Mouse (Mus musculus): ENCODE measurements around the gene Flywch2.
A peak's percentile ranks its signal among the peaks of the same experiment; 100 is the strongest.

Flywch2 gene

DNA sequence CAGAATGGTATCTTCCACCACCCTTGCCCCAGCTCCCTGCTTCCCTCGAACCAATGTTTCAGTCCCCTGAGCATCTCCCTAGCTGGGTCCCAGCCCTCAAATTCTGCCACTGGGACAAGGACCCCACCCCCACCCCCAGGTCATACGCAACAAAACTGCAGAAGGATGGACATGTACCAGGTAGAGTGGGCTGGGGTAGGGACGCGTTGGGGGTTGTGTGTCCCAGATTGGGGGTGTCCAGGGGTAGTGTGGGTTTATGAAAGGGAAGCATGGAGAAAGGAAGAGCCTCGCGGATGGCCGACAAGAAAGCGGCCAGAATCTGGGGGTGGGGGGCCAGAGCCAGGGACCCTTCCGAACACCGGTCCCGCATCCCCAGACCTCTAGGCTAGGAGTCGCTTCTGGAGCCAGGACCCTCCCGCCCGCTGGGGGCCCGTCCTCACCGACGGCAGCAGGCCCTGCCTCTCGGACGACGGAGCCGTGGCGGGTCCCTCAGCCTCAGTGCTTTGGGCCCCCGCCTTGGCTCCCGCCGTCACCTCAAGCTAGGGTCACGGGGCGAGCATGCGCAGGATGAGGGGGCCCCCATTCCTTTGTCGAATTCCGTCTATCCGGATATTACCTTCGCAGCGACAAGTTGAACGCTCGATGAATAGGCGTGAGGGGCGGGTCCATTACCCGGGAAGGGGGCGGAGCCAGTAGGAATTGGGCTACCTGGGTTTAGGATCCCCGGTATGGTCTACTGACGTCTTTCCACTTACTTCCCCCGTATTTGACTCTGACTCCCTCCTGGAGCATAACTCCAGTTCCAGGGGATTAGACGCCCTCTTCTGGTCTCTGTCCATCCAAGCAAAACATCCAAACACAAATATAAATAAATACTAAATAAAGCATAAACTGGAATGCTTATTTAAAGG is at the start of gene Flywch2:
TSS of gene Flywch2 (minus strand) at position 521 of the 911 bp plus-strand sequence.
- peak; percentile 81 for DNase-seq (ENCODE audit: inconsistent ontology term)

DNA sequence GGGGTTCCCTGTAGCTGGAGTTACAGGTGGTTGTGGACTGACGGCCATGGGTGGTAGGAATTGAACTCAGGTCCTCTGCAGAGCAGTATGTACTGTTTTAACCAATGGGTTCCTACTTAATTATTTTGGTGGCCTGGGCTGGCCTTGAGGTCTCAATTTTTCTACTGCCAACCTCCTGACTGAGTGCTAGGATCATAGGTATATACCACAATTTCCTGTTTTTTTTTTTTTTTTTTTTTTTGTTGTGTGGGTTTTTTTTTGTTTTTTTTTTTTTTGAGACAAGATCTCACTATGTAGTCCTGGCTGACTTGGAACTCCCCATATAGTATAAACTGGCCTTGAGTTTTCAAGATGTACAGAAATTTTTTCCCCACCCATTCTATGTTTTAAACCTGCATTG is 45.3 kb upstream of the Flywch2 start:
- no peak for DNase-seq (ENCODE audit: inconsistent ontology term)

DNA sequence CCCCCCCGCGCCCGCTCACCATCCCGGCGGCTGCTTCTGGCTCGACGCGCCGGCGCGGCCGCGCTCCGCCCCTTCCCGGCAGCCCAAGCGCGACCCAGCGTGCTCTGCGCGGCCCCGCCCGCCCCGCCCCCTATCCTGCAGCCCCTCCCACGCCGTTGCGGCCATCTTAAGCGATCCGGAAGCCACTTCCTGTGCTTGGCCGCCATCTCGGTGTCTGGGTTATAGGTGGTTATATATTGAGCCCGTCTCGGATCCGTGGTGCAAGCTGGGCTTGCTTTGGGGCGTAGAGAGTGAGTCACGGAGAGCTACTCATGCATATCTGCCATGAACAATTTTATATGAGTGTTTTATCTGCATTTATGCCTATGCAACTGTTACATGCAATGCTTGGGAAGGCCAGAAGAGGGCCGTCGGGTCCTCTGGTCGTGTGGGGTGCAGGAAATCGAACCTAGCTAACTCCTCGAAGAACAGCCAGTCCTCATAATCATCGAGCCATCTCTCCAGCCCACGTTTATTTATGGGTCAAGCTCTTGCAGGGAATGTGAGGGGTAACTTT is 43.3 kb upstream of the Flywch2 start, which contains the start of gene Elob:
TSS of gene Elob (minus strand) at position 73 of the 556 bp plus-strand sequence.
- DNase-seq (ENCODE audit: inconsistent ontology term), result peak; percentile 92

DNA sequence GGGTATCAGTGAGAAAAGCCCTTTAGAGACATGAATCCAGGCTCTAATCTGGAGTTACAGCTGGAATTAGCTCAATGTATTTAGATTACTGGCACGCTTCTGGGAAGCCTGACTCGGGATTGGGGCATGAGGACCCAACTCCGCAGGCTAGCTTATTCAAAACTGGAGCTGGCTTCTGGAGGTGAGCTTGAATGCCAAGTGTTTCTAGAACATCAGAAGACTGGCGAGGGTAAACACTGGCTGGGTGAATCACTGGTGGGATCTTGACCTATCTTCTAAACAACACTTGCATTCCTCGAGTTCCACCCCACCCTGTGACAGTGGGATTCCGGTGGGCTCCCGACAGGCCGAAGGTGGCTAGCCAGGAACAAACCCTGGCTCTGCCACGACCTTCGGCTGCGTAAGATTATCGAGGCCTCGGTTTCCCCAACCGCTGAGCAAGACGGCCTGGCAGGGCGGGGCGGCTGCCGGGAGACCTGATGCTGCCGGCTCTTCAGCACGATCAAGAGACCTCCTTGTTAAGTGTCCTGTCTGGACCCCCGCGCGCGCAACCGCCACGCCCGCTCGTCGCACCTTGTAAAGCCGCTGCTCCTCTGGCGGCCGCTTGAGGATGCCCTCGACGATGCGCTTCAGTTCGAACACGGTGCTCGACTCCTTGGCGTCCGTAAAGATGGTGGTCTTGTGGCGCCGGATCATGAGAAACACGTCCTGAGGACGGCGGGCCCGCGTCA is 42.6 kb upstream of the Flywch2 start:
- DNase-seq (ENCODE audit: inconsistent ontology term), result peak; percentile 81

DNA sequence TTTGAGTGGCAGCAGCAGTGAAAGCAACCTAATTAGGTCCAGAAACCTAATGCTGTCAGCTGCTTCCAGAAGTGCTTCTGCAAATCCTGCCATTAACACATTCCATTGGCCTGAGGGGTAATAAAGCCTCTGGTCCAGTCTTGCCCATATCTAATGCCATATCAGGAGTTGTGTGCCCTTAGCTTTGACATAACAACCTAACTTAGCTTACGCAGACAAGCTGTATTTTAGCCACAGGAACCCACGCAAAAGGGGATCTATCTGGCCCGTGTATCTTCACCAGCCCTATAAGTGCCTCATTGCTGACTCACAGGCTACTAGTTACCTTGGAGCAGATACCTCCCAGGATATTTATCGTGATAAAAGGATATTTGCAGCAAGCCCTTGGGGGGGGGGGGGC is 39.7 kb upstream of the Flywch2 start:
- no peak for DNase-seq (ENCODE audit: inconsistent ontology term)

DNA sequence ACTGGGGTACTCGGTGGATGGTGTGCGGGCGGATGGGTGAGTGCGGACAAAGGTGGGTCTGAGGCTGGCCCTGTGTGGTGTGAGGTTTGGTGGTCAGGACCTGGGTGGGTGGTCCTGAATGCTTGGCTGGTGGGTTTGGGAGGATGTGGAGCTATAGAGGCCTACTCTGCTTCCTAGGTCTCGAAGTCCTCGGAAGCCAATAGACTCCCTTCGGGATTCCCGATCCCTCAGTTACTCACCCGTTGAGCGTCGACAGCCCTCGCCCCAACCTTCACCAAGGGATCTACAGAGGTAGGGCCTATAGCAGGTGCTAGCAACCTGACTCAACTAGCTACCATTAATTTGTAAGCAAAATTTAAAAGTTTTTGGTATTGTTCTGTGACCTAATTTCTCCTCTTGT is 37.7 kb upstream of the Flywch2 start:
- no peak for DNase-seq (ENCODE audit: inconsistent ontology term)

DNA sequence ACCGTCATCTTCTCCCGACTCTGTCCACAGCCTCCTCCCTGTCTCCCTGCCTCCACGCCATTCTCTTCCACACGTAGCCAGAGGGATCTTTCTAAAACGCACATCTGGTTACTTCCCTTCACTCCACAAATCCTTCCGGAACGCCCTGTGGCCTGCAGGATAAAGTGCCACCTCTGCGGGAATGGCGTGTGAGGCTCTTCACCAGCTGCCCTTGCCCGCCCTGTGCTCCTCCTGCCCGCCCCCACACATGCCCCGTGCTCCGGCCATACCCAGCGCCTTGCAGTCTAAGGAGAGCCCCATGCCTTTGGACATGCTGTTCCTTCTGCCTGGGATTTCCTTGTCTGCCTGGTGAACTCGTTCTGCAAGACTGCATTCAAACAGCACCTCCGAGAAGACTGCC is 37.1 kb upstream of the Flywch2 start:
- no peak for DNase-seq (ENCODE audit: inconsistent ontology term)

DNA sequence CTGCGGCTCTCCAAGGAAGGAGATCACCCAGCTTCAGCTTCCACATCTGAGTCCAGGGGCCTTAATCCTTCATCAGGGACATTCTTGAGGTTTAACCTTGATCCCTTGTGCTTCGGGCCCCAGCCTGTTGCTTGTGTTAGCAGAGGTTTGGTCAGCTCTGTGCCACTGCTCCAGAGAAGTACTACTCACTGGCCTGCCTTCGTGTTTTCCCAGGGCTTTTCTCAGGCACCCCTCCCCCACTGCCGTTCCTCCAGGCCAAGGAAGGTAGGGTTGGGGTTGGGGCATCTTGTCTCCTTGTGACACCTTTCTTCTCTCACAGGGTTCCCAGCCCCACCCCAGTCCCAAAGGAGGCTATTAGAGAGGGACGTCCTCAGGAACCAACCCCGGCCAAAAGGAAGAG is 36.2 kb upstream of the Flywch2 start:
- DNase-seq (ENCODE audit: inconsistent ontology term), result no peak

DNA sequence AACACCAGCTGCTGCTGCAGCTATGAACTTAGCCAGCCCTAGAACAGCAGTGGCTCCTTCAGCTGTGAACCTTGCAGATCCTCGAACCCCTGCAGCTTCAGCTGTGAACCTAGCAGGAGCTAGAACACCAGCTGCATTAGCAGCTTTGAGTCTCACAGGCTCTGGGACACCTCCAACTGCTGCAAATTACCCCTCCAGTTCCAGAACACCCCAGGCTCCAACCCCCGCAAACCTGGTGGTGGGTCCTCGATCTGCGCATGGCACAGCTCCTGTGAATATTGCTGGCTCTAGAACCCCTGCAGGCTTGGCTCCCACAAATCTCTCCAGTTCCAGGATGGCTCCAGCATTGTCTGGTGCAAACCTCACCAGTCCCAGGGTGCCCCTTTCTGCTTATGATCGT is 34.9 kb upstream of the Flywch2 start:
- no peak for DNase-seq (ENCODE audit: inconsistent ontology term)

DNA sequence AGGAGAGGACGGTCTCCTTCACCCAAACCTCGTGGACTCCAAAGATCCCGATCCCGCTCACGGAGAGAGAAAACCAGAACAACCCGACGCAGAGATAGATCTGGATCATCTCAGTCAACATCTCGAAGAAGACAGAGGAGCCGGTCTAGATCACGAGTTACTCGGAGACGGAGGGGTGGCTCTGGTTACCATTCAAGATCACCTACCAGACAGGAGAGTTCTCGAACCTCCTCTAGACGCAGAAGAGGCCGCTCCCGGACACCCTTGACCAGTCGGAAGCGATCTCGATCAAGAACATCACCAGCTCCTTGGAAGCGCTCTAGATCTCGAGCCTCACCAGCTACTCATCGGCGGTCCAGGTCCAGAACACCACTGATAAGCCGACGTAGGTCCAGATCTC is 33.4 kb upstream of the Flywch2 start:
- no peak for DNase-seq (ENCODE audit: inconsistent ontology term)

DNA sequence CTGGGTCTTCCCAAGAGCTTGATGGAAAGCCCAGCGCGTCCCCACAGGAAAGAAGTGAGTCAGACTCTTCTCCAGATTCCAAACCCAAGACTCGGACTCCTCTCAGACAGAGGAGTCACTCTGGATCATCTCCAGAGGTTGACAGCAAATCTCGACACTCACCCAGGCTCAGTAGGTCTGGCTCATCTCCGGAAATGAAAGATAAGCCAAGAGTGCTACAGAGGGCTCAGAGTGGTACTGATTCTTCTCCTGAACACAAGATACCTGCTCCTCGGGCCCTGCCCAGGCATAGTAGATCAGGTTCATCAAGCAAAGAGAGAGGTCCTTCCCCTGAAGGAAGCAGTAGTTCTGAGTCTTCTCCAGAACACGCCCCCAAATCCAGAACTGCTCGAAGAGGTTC is 32.7 kb upstream of the Flywch2 start:
- no peak for DNase-seq (ENCODE audit: inconsistent ontology term)

DNA sequence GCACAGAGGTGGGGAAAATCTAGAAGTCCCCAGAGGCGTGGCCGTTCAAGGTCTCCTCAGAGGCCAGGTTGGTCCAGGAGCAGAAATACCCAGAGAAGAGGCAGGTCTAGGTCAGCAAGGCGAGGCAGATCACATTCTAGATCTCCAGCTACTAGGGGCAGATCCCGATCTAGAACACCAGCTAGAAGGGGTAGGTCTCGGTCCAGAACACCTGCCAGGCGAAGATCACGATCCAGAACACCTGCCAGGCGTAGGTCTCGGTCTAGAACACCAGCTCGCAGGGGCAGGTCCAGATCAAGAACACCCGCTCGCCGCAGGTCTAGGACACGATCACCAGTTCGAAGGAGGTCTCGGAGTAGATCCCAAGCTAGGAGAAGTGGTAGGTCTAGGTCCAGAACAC is 29.8 kb upstream of the Flywch2 start:
- no peak for DNase-seq (ENCODE audit: inconsistent ontology term)

DNA sequence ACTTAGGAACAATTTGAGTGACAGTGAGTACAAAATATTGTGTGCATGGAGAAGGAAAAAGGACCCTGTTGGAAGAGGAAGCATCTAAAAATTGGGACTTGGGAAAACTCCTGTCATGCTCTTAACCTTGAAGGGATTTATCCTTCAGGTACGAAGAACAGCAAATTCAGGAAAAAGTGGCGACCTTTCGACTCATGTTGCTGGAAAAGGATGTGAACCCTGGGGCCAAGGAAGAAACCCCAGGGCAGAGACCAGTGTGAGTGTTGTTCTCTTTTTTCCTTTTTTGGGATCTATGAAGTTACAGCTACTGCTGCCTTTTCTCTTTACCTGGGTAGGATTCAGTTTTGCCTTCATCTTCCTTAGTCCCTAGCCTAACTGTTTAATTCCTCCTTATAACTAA is 22.0 kb upstream of the Flywch2 start:
- no peak for DNase-seq (ENCODE audit: inconsistent ontology term)

DNA sequence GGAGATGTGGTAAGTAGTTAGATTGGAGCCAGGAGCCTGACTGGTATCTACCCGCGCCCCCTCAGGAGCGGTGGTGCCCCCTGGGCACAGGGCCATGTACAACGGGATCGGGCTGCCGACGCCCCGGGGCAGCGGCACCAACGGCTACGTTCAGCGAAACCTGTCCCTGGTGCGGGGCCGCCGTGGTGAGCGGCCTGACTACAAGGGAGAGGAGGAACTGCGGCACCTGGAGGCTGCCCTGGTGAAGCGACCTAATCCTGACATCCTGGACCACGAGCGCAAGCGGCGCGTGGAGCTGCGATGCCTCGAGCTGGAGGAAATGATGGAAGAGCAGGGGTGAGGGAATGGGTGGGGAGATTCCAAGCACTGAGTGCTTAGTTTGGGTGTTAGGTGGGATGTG is 21.0 kb upstream of the Flywch2 start:
- DNase-seq (ENCODE audit: inconsistent ontology term), result no peak

DNA sequence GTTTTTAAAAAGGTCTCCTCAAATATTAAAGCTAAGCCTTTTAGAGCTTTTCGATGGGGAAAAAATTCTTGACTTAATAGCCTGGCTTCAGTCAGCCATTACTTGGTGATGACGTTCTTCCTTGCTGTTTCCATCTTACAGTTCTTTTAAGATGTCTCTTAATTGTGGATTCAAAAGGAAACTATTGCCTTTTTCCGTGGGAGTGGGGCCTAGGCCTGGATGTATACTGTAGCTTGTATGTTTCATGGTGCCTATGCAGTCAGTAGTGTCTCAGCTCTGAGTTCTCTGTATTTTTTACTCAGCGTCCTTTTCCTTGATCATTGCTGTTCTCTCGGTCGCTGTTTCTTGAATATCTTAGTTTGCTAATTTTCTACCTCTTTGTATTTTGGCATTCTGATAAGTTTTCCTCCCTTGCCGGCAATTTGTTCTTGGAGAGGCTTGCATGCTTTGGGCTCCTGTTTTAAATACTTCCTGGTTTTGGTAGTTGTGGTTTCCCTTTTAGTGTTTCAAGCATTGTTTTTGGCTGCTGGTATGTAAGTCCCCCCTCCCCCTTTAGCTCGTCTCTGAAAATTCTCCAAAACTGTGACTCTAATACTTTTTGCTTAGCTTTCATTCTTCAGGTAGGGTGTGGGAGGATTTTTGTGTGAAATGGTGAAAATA is 18.7 kb upstream of the Flywch2 start:
- DNase-seq (ENCODE audit: inconsistent ontology term), result peak; percentile 65

DNA sequence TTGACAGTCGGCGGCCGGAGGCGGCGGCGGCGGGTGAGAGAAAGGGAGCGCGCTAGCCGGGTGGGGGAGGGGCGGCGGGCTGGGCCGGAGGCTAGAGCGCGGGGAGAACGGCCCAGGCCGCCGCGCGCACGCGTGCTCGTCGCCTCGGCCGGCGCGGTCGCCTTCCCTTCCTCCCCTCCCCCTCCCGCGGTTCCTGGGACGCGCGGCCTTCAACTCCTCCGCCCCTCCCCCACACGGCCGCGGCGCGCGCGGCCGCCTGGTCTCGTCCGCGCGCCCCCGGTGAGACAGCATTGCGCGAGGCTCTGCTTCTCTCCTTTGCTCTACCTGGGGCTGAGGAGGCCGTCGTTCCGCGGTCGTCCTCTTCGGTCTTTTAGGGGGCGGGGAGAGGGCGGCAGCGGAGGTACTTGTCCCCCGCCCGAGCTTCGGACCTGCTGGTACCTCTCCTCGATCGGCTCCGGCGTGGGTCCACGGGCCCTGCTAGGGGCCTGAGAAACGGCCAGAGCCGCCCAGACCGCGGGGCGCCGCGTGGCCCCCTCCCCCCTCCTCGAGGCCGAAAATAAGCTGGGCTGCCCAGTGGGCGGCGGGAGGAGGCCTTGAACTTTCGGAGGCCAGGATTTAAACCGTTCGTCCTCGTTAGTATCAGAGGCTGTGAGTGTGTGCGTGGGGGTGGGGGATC is 17.6 kb upstream of the Flywch2 start:
- DNase-seq (ENCODE audit: inconsistent ontology term), result peak; percentile 92

DNA sequence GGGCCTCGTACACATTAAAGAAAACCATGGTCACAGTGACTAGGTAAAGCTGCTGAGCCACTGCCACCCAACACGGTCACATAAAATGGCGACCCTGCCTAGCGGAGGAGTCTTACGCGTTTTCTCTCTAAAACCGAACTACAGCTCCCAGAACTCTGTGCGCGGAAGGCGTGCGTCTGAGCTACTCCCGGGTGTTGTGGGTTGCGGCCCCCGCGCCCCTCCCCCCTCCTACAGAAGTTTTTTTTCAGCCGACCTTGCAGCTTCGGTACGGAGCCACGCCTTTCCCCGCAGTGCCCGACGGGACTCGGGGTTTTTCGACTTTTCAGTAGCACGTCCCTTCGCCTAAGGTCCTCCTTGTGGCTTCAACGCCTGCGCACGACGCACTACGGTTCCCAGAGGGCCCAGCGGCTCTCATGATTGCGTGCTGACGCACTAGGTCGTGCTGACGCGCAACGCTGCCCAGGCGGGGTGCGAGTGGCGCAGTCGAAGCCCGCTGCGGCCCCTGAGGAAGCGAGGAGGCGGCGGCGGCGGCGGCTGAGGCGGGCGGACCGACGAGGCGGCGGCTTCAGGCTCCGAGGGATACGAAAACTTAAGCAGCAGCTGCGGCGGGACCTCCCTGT is 17.0 kb upstream of the Flywch2 start:
- DNase-seq (ENCODE audit: inconsistent ontology term), result peak; percentile 100

DNA sequence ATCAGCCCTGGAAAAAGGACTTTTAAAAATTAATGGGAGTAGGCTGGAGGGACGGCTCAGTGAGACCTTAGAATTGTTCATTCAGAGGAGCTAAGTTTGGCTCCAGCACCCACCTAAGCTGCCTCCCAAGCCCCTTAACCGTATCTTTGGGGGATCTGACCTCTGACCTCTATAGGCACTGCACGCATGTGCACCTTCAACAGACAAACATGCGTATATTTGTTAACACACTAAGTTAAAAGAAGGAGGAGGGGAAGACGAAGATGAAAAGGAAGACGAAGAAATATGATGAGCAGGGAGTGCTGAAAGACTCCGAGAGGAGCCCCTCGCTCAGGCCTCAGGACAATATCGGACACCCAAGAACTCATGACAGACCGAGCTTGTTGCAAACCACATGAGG is 15.7 kb upstream of the Flywch2 start:
- DNase-seq (ENCODE audit: inconsistent ontology term), result no peak

DNA sequence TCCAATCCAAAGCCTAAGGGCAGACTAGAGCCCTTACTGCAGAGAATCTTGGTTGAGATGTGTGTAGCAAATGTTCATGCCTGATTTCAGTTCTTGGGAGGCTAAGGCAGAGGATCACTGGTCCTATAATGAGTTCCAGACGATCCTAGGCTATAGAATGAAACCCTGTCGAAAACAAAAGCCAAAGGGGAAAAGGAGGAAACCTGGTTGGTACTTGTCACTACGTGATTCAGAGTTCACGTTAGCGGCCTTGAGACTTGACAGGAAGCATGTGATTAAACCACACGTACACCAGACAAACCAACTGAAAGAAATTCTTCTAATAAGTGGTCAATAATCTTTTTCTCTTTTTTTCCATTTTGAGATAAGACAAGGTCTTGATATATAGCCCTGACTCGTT is 11.4 kb upstream of the Flywch2 start:
- no peak for DNase-seq (ENCODE audit: inconsistent ontology term)

DNA sequence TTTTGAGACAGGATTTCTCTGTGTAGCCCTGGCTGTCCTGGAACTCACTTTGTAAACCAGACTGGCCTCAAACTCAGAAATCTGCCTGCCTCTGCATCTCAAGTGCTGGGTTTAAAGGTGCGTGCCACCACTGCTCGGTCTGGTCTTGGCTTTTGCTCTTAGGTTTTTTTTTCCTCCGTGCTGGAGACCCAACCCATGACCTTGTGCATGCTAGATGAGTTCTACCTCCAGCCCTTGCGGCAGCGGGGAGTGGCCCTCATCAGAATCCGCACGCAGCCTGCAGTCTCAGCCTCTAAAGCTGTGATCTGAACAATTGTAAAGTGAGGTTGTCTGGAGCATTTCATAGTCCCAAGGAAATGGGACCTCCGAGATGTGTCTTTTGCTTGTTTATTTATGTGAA is 9.4 kb upstream of the Flywch2 start:
- DNase-seq (ENCODE audit: inconsistent ontology term), result no peak

DNA sequence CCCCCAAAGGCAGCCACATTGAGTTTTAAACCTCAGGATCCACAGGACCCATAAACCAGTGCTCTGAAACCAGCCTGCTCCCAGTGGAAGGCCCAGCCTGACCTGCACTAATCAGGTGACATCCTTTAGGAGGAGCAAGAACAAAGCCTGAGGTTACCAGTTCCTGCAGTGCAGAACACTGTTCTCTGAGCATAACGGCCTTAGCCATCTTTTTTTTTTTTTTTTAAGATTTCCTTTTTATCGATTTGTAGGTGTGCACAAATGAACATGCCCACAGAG is 5.1 kb upstream of the Flywch2 start:
- DNase-seq (ENCODE audit: inconsistent ontology term), result no peak

All from Muller cell, postnatal 12 days (primary cell).